Mouse (Mus musculus): ENCODE results near the gene Klhl10. TPM values are rescaled to one million over a fixed set of nuclear protein-coding genes. Genes with fewer than 3 reads are reported as not detected.

The Klhl10 gene
- polyA plus RNA-seq, 1 experiment from 2014 or later = 0.63 TPM

DNA sequence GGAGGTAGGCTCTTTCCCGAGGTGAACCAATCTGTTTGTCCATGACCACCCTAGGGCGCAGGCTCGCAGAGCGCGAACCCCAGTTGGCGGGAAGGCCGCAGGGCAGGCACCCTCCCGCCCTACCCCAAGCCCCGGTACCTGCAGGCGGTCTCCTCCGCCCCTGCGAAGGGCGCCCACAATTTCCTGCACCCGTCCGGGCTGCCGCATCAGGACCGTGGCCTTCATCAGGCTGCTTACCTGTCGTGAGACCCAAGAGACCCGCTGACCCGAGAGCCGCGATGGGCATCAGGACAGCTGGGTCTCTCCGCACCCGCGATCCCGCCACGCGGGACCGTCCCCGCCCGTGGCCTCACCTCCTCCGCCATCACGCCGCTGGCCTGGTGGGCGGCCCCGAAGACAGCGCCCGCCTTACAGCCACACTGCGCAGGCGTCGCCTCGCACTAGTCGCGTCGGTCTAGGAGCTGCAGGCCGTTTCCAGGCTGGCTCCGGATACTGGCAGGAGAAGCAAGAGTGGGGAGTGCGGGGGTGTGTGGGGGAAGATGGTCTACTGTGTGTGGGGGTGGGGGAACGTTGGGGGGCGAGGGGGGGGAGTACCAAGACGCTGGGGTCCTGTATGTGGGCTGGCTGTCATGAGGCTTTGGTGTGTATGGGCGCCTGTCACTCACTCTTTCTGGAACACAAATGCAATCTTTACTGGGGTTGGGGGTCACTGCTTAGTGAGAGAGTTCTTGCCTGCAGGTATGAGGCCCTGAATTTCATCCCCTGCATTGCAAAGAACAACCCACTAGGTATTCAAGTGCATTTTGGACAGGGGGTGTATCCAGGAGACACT is 810 bp upstream of the Klhl10 start:
- peak; percentile 78 for DNase-seq (ENCODE audit: low spot score)
- peak overlapping the region; percentile 76 for H3K4me3 ChIP-seq
- 2% methylated on average over 52 of the region's 52 CpGs for WGBS
- peaks cover 36% of the 10 kb centered on the region for H3K4me1 ChIP-seq (replicated peaks)
- H3K9me3 ChIP-seq = no peaks in the 10 kb centered on the region
- H3K27me3 ChIP-seq (ENCODE audit: insufficient read depth, poor library complexity, severe bottlenecking) = no peaks in the 10 kb centered on the region
- H3K27ac ChIP-seq = peak overlapping the region; percentile 93
- peaks cover 38% of the 10 kb centered on the region for H3K36me3 ChIP-seq

DNA sequence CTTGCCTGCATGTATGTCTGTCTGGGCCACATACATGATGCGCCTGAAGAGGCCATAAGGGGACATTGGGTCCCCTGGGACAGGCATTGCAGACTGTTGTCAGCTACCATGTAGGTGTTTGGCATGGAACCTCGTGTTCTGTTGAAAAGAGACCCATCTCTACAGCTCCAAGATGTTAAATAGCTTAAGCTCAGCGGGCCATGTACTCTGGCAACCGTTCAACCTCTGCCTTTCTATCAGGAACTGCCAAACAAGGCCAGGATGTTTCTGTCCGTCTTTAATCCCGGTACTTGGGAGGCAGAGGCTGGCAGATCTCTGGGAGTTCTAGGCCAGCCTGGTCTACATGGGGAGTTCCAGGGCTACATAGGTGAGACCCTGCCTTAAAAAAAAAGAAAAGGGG is 908 bp downstream of the Klhl10 start:
- Histone ChIP-seq H3K36me3 (peaks cover 20% of the 10 kb centered on the region), H3K27ac (no peak overlapping the region), H3K4me3 (no peak overlapping the region), H3K27me3 (ENCODE audit: insufficient read depth, poor library complexity, severe bottlenecking) (no peaks in the 10 kb centered on the region), H3K4me1 (replicated peaks) (peaks cover 25% of the 10 kb centered on the region), H3K9me3 (no peaks in the 10 kb centered on the region)
- 90% methylated on average over 6 of the region's 6 CpGs for WGBS
- DNase-seq (ENCODE audit: low spot score) = no peak

- no peak for DNase-seq (ENCODE audit: low spot score)
- H3K9me3 ChIP-seq = no peaks in the 10 kb centered on the region
- no peak overlapping the region for H3K4me3 ChIP-seq
- H3K27me3 ChIP-seq (ENCODE audit: insufficient read depth, poor library complexity, severe bottlenecking) = no peaks in the 10 kb centered on the region
- 86% methylated on average over 4 of the region's 4 CpGs for WGBS
- H3K27ac ChIP-seq = no peak overlapping the region
- H3K4me1 ChIP-seq (replicated peaks) = no peaks in the 10 kb centered on the region
- peaks cover 60% of the 10 kb centered on the region for H3K36me3 ChIP-seq
These were observed 15.5 kb downstream of the Klhl10 start for GRCm38 (mm10) chr11:100457247-100457646.

- H3K36me3 ChIP-seq = peaks cover 65% of the 10 kb centered on the region
- no peaks in the 10 kb centered on the region for H3K9me3 ChIP-seq
- WGBS = 92% methylated on average over 5 of the region's 5 CpGs
- no peaks in the 10 kb centered on the region for H3K4me1 ChIP-seq (replicated peaks)
- DNase-seq (ENCODE audit: low spot score) = no peak
- H3K27ac ChIP-seq = no peak overlapping the region
- H3K27me3 ChIP-seq (ENCODE audit: insufficient read depth, poor library complexity, severe bottlenecking) = no peaks in the 10 kb centered on the region
- H3K4me3 ChIP-seq = no peak overlapping the region
These were observed 16.0 kb downstream of the Klhl10 start for GRCm38 (mm10) chr11:100457711-100458110.

DNA sequence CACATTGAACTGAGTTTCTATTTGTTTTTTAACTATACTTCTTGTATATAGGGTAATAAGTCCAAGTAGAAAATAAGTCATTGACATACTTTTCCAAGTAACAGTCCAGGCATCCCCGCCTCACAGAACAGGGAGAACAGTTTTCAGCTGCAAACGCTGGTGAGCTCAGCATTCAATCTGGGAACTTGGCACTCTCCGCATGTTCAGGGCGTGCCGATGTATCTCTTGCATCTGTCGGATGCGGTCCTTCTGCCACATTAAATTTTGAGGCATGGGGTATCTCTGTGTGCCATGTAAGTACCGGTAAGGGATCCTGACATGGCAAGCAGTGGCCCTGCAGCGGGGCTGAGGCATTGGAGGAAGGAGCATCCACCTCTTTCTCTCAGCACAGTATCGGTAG is 21.0 kb downstream of the Klhl10 start:
- peaks cover 73% of the 10 kb centered on the region for H3K36me3 ChIP-seq
- H3K27ac ChIP-seq = no peak overlapping the region
- 93% methylated on average over 10 of the region's 10 CpGs for WGBS
- H3K4me1 ChIP-seq (replicated peaks) = no peaks in the 10 kb centered on the region
- no peaks in the 10 kb centered on the region for H3K9me3 ChIP-seq
- DNase-seq (ENCODE audit: low spot score) = no peak
- H3K4me3 ChIP-seq = no peak overlapping the region
- no peaks in the 10 kb centered on the region for H3K27me3 ChIP-seq (ENCODE audit: insufficient read depth, poor library complexity, severe bottlenecking)

DNA sequence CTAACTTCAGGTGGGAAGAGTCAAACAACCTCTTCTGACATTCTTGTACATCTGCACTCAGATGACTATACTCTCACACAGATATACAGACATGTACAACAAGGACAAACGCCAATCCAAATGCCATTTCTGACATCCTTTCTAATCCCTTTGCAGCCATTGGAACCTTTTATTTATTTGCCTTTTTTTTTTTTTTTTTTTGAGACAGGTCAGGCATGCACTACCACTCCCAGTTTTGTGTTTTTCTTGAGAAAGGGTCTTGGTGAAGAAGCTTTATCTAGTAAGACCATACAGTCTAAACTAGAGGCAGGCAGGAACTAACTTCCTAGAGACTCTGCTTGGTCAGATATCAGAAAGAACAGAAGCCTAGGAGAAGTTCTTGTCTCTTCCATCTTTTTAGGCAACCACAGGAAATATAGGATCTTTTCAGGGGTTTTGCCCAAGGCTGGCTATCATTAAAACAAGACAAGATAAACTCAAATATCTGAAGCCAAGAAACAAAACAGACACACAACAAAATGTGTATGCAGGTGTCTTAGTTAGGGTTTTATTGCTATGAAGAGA is 23.6 kb downstream of the Klhl10 start:
- peaks cover 70% of the 10 kb centered on the region for H3K36me3 ChIP-seq
- no peaks in the 10 kb centered on the region for H3K9me3 ChIP-seq
- 86% methylated on average over 1 of the region's 1 CpGs for WGBS
- peaks cover 7% of the 10 kb centered on the region for H3K4me1 ChIP-seq (replicated peaks)
- H3K4me3 ChIP-seq = no peak overlapping the region
- no peaks in the 10 kb centered on the region for H3K27me3 ChIP-seq (ENCODE audit: insufficient read depth, poor library complexity, severe bottlenecking)
- no peak overlapping the region for H3K27ac ChIP-seq
- DNase-seq (ENCODE audit: low spot score) = no peak

DNA sequence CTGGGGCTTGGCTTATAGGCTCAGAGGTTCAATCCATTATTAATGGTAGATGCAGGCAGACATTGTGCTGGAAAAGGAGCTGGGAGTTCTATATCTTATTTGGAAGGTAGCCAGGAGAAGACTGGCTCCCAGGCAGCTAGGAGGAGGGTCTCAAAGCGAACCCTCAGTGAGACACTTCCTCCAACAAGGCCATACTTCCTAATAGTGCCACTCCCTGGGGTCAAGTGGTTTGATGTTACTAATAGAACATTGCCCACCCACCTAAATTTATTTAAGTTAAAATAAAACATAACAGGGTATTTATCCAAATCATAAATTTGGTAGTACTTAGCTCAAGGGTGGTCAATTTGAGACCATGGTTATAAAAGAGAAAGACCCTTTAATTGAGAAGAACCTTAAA is 24.1 kb downstream of the Klhl10 start:
- no peak for DNase-seq (ENCODE audit: low spot score)
- H3K36me3 ChIP-seq = peaks cover 65% of the 10 kb centered on the region
- H3K27me3 ChIP-seq (ENCODE audit: insufficient read depth, poor library complexity, severe bottlenecking) = no peaks in the 10 kb centered on the region
- H3K9me3 ChIP-seq = no peaks in the 10 kb centered on the region
- 92% methylated on average over 1 of the region's 1 CpGs for WGBS
- H3K27ac ChIP-seq = no peak overlapping the region
- peaks cover 12% of the 10 kb centered on the region for H3K4me1 ChIP-seq (replicated peaks)
- no peak overlapping the region for H3K4me3 ChIP-seq

DNA sequence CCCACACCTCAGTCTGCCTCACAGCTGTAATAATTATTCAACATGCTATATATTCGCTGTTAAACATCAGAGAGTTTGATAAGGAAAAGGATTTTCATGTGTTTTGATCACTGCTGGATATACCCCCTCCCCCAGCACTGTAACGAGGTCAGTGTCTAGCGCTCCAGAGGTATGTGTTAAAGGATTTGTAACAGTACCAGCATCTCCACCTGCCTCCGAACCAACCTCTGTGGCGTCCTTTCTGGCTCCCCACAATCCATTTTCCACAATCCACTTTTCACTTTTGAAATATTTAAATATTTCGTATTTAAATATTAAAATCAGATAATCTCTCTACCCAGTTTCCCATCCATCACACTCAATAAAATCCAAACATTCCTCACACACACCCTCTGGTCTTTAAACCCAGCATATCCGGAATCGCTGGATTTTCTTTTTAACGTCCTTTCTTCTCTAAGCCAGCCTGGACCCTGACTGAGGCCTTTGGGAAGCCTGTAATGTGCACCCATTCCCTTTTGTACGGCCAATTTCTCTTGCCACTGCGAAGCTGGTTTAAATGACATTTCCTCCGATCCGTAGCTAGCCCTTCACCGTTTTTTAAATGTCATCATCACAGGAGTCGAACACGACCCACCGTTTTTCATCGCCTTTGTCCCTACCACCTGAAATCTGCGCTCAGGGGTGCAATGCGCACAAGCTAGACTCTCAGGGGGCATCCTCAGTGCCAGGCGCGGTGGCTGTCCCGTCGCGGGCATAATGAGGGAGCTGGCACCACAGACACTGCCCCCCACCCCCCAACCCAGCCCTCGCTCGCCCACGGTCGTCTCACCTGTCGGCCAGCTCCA is 29.9 kb downstream of the Klhl10 start:
- Histone ChIP-seq H3K27ac (peak overlapping the region; percentile 96), H3K9me3 (no peaks in the 10 kb centered on the region), H3K4me3 (peak overlapping the region; percentile 98), H3K4me1 (replicated peaks) (peaks cover 24% of the 10 kb centered on the region), H3K27me3 (ENCODE audit: insufficient read depth, poor library complexity, severe bottlenecking) (no peaks in the 10 kb centered on the region), H3K36me3 (peaks cover 36% of the 10 kb centered on the region)
- 5% methylated on average over 30 of the region's 30 CpGs for WGBS
- DNase-seq (ENCODE audit: low spot score) = peak; percentile 39

GRCm38 (mm10) chr11:100472197-100472934 is 30.6 kb downstream of the Klhl10 start, which contains the start of gene Klhl11:
Gene Klhl11 (minus strand): TSS chr11:100472741.
- Histone ChIP-seq H3K36me3 (peaks cover 37% of the 10 kb centered on the region), H3K27ac (peak within 1 kb of the TSS; percentile 96), H3K4me3 (peak within 1 kb of the TSS; percentile 98), H3K27me3 (ENCODE audit: insufficient read depth, poor library complexity, severe bottlenecking) (no peaks in the 10 kb centered on the region), H3K4me1 (replicated peaks) (peaks cover 24% of the 10 kb centered on the region), H3K9me3 (no peaks in the 10 kb centered on the region)
- peak; percentile 93 for DNase-seq (ENCODE audit: low spot score)
- WGBS = under 1% methylated on average over 83 of the region's 83 CpGs

GRCm38 (mm10) chr11:100472935-100473295 is 31.2 kb downstream of the Klhl10 start:
- peak overlapping the region; percentile 98 for H3K4me3 ChIP-seq
- DNase-seq (ENCODE audit: low spot score) = no peak
- peaks cover 37% of the 10 kb centered on the region for H3K36me3 ChIP-seq
- H3K9me3 ChIP-seq = no peaks in the 10 kb centered on the region
- 30% methylated on average over 5 of the region's 5 CpGs for WGBS
- peak overlapping the region; percentile 96 for H3K27ac ChIP-seq
- H3K4me1 ChIP-seq (replicated peaks) = peaks cover 24% of the 10 kb centered on the region
- H3K27me3 ChIP-seq (ENCODE audit: insufficient read depth, poor library complexity, severe bottlenecking) = no peaks in the 10 kb centered on the region

- no peak for DNase-seq (ENCODE audit: low spot score)
- Histone ChIP-seq H3K36me3 (peaks cover 56% of the 10 kb centered on the region), H3K4me3 (no peak overlapping the region), H3K9me3 (no peaks in the 10 kb centered on the region), H3K27ac (no peak overlapping the region), H3K4me1 (replicated peaks) (peaks cover 7% of the 10 kb centered on the region), H3K27me3 (ENCODE audit: insufficient read depth, poor library complexity, severe bottlenecking) (no peaks in the 10 kb centered on the region)
- 98% methylated on average over 5 of the region's 5 CpGs for WGBS
These were observed 34.6 kb downstream of the Klhl10 start for GRCm38 (mm10) chr11:100476281-100476680.

- Histone ChIP-seq H3K4me1 (replicated peaks) (no peaks in the 10 kb centered on the region), H3K27me3 (ENCODE audit: insufficient read depth, poor library complexity, severe bottlenecking) (no peaks in the 10 kb centered on the region), H3K36me3 (peaks cover 85% of the 10 kb centered on the region), H3K4me3 (no peak overlapping the region), H3K9me3 (no peaks in the 10 kb centered on the region), H3K27ac (no peak overlapping the region)
- DNase-seq (ENCODE audit: low spot score) = no peak
- 88% methylated on average over 7 of the region's 7 CpGs for WGBS
These were observed 37.4 kb downstream of the Klhl10 start for GRCm38 (mm10) chr11:100479152-100479551.
